Mouse (Mus musculus) frontal cortex, postnatal 36 days (tissue): ENCODE results near the gene Man2c1.

Source experiments
- DNase-seq, 2 experiments: peaks; one replicate each; pipeline ENCODE4 v3.0.0; 2022; ENCODE audit warnings: low spot score in 2 of 2

The Man2c1 gene

GRCm38 (mm10) chr9:57130577-57131433 lies at the start of gene Man2c1:
Gene Man2c1 (plus strand): TSS chr9:57130690.
- DNase-seq = peak; percentile 91 to 96

DNA sequence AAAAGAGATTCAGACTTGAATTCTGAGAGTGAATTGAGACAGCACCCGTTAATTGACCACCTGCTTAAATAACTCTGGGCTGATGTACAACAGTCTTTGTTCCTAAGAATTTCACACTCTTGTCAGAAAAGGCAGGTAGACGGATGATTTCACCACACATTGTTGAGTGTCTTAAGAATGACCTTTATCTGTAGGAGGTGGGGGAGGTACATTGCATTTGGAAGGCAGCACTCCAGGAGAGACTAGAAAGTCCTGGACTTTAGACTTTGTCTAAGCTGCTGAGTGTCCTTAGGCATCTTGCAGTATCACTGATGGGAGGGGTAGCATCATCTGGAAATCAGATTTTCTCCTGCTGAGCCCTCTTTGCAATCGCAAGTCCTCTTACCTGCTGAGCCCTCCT lies 48.3 kb upstream of the Man2c1 start:
- no peak for DNase-seq

- no peak for DNase-seq
Measured at GRCm38 (mm10) chr9:57117261-57117755, 13.2 kb upstream of the Man2c1 start.

DNA sequence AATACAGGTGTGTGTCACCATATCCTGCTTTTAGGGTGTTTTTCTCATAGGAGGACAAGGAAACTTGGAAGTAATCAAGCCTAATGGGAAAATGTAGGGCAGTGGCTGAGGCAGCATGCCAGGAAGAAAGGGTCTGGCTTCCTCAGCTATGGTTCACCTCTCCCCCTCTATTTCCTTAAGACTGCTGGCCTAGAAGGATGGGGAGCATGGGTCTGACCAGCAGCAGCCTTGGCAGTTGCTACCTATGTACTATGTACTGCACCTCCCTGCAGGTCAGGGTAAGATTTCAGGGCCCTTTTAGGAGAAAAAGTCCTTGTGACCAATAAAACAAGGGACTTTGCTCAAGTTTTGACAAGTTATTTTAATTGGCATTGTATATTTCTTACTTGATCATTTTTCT lies 849 bp upstream of the Man2c1 start:
- DNase-seq = no peak

GRCm38 (mm10) chr9:57137246-57137645 lies 6.8 kb downstream of the Man2c1 start:
- DNase-seq = no peak

DNA sequence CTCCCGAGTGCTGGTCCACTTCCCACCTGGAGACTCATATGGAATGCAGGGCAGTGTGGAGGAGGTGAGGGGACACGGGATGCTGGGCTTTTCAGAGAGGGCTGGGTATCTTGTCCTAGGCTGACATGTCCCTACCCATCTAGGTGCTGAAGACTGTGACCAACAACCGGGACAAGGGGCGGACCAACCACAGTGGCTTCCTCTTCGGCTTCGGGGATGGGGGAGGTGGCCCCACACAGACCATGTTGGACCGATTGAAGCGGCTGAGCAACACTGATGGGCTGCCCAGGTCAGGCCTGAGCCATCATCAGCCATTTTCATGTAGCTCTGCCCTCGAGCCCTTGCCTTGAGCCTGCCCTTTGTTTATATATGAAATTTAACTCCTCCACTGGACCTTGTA lies 7.3 kb downstream of the Man2c1 start:
- no peak for DNase-seq

DNA sequence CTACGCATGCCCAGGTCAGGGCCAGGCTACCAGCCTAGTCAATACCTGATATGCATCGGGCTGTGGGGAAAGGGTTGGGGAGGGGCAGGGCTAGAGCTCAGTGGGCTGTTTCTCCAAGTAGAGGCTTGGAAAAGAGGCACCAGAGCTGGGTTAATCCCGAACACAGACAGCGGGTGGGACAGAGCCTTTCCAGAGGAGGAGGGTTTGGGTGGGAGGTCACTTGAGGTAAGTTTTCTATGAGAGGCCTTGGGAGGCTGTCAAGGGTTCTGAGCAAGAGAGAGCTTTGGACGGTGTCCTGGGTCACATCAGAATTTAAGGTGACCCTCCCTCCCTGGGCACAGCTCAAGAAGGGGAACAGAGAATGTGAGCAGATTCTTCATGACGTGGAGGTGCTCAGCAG lies 8.0 kb downstream of the Man2c1 start:
- no peak for DNase-seq

DNA sequence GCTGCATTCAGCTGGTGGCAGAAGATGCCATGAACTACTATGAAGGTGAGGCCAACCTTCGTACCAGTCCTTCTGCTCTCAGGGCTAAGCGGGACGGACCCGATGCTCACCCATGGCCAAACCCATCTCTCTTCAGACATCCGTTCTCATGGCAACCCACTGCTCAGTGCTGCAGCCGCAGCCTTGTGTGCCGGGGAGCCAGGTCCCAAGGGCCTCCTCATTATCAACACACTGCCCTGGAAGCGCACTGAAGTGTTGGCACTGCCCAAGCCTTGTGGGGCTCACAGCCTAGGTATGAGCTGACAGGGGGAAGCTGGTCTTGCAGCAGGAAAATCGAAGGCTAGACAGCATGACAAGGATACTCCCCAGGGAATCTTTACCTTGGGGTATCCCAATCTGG lies 8.6 kb downstream of the Man2c1 start:
- DNase-seq = no peak

DNA sequence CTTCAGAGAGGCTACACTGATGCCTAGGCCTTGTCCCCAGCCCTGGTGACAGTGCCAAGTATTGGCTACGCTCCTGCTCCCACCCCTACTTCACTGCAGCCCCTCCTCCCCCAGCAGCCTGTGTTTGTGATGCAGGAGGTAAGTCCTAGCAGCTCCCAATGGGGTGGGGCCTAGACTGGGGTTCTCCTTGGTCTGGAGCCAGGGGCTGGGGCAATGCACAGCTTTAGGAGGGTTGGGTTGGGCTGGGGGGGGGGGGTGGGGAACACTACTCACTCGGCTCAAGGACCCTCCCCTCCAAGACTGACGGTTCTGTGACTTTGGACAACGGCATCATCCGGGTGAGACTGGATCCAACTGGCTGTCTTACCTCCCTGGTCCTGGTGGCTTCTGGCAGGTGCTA lies 9.1 kb downstream of the Man2c1 start:
- DNase-seq = no peak

GRCm38 (mm10) chr9:57141417-57142353 lies 11.2 kb downstream of the Man2c1 start:
- DNase-seq = no peak

DNA sequence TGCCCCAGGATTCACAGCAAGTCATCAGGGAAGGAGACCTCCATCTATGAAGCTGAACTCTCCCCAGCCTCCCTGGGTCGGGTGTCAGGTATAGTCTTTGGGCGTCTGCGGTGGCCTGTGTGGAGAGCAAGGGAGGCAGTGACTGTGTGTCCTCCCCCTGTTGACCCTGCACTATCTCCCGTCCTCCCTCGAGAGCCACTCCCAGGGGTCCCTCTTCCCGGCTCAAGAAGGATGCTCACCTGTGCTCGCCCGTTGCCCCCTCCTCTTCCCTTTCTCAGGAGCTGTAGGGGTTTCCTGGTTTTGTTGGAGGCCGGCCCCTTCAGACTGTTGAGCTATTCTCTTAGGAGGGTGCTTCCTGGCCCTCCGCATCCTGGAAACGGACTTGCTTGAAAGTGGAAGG lies 12.7 kb downstream of the Man2c1 start:
- no peak for DNase-seq

- no peak for DNase-seq
Measured at GRCm38 (mm10) chr9:57144830-57145229, 14.3 kb downstream of the Man2c1 start.

DNA sequence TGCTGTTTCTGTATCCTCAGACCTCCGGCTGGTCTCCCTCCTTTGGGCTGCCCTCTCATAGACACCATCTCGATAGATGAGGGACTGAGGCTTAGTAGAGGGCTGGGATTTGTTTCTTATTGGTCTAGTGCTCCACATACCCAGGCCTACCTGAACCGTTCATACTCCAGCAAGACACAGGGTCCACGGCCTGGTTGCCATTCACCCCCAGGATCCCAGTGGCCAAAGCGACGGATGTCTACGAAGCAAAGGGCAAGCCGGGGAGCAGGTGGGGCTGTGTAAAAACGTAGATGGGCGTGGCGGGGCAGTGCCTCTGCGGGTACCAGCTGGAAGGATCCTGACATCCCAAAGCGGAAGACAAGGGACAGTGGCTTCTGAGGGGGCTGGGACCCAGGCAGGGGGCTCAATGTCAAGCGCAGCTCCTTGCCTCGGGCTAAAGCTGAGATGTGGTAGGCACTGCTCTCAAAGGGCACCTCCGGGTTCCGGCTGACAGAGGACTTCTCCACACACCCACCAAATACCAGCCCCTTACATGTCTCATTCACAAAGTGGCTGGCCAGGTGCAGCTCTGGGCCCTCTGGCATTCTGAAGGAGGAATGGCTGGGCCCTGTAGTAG lies 16.1 kb downstream of the Man2c1 start:
- DNase-seq = no peak

- DNase-seq = no peak
Measured at GRCm38 (mm10) chr9:57147205-57148143, 17.0 kb downstream of the Man2c1 start.

DNA sequence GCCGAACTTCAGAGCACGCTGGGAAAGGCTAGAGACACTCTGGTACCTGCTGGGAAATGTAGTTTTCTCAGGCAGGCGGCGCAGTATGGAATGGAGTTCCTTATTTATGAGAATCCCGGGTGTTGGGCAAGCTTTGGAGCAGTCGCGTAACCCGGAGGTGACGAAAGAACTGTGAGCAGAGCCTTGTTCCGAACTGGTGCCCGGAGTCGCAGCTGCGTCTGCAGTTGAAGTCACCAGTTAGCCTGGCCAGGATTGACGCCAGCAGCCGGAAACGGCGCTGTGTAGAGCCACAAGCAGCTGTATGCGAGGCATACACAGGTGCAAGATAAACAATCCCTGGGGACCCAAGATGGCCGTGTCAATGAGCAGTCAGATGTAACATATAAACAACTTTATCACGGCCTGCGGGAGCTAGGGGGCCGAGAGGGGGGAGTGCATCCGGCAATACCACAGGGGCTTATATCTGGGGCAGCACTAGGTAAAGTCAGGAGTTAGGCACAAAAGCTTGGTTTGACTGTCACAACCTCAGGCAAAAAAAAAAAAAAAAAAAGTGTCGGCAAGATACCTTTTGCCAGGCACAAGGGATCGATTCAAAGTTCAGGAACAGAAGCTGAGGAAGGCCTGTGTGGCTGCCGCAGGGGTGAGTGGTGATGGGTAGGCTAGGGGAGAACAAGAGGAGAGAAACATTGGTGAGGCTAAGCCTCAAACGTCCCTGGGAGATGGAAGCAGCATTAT lies 17.8 kb downstream of the Man2c1 start, which contains the start of gene Neil1:
Gene Neil1 (minus strand): TSS at position 162 of the 735 bp plus-strand sequence.
- DNase-seq = peak; percentile 87 to 96

DNA sequence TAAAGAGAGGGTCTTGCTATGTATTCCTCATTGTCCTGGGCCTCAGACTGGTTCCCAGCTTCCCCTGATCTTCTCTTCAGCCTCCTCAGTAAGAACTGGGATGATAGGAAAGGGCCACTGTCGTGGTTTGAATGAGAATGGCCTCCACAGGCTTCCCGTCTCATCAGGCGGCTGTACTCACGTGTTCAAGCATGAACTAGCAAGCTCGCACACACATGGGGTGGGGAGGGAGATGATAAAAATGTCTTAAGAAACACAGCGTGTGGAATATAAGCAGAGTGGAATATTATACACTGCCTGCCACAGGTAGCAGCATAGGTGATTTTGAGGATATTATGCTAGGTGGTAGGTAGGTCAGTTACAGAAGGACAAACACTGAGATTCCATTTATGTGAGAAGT lies 18.5 kb downstream of the Man2c1 start:
- no peak for DNase-seq

DNA sequence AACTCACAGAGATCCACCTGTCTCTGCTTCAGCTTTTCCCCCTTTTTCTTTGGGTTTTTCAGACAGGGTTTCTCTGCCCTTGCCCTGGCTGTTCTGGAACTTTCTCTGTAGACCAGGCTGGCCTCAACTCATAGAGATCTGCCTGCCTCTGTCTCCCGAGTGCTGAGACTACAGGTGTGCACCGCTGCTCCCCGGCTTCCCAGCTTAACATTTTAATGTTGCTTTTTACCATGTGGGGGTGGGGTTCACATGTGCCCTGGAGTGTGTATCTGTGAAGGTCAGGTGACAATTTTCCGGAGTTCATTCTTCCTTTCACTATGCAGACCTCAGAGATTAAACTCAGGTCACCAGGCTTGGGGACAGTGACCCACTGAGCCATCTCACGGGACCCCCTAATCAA lies 19.7 kb downstream of the Man2c1 start:
- no peak for DNase-seq

GRCm38 (mm10) chr9:57152331-57152730 lies 21.8 kb downstream of the Man2c1 start:
- DNase-seq = no peak

GRCm38 (mm10) chr9:57156383-57156782 lies 25.9 kb downstream of the Man2c1 start:
- no peak for DNase-seq

DNA sequence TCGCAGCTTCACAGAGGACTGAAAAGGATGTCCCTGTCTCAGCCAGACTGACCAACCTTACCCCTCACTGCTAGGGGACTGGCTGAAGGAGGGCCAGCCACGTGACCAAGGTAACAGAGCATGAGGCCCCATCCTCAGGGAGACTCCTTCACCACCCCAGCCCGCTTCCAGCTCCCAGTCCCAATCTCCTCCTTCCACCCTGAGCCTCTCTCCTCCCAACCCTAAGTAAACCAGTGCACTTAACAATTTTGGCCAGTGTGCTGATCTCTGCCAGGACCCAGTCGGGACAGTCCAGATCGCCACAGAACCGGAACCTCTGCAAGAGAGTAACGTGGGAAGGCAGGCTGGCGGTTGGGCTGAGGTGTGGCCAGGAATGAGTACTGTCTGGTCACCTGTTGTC lies 26.3 kb downstream of the Man2c1 start:
- DNase-seq = no peak
